Mouse (Mus musculus) forebrain, embryonic 11.5 days (tissue): Measurements from ENCODE around the gene Rubcnl. TPM values are rescaled to one million over a fixed set of nuclear protein-coding genes. Genes with fewer than 3 reads are reported as not detected.

Source experiments
- ATAC-seq: fragments of 200-750 bp; cut with Nextera tagmentation; replicated peaks from 2 replicates; pipeline ENCODE4 v1.8.0; 2017; ENCODE audit warnings: moderate TSS enrichment; ENCODE audit not compliant: low FRiP score
- DNase-seq: peaks from one replicate; pipeline ENCODE4 v3.0.0-alpha.2; 2017; ENCODE audit warnings: low spot score
- H3K27ac ChIP-seq: fragments of 300-500 bp; sonication (generic); 2 replicates; pipeline ENCODE4 v1.5.1; 2014; ENCODE audit warnings: low read depth, low read length
- H3K27me3 ChIP-seq: fragments of 300-500 bp; sonication (generic); 2 replicates; pipeline ENCODE4 v1.6.1; 2014; ENCODE audit warnings: mild to moderate bottlenecking, low read length, mixed read lengths; ENCODE audit not compliant: control insufficient read depth, insufficient read depth
- H3K36me3 ChIP-seq: fragments of 300-500 bp; sonication (generic); 2 replicates; pipeline ENCODE4 v1.6.1; 2014; ENCODE audit warnings: mild to moderate bottlenecking, low read length, moderate library complexity, mixed read lengths; ENCODE audit not compliant: control insufficient read depth, insufficient read depth
- H3K4me1 ChIP-seq: fragments of 300-500 bp; sonication (generic); replicated peaks from 2 replicates; pipeline ENCODE4 v1.6.1; 2014; ENCODE audit warnings: low read length, mixed read lengths; ENCODE audit not compliant: control insufficient read depth, insufficient read depth
- H3K4me2 ChIP-seq: fragments of 300-500 bp; sonication (generic); 2 replicates; pipeline ENCODE4 v1.6.1; 2014; ENCODE audit warnings: low read depth, mild to moderate bottlenecking, low read length, moderate library complexity, mixed read lengths; ENCODE audit not compliant: severe bottlenecking
- H3K4me3 ChIP-seq: fragments of 300-500 bp; sonication (generic); 2 replicates; pipeline ENCODE4 v1.5.1; 2014; ENCODE audit warnings: low read depth, low read length
- H3K9ac ChIP-seq: fragments of 300-500 bp; sonication (generic); 2 replicates; pipeline ENCODE4 v1.6.1; 2014; ENCODE audit warnings: low read length
- H3K9me3 ChIP-seq: fragments of 300-500 bp; sonication (generic); 2 replicates; pipeline ENCODE4 v1.6.1; 2016; ENCODE audit warnings: low read length, mixed read lengths; ENCODE audit not compliant: control insufficient read depth
- WGBS: fragments of 180-500 bp; shearing (Covaris S2); extraction: QIAGEN DNeasy Blood & Tissue Kit; methylation state at CpG from one replicate; pipeline ENCODE4 v1.1.7; 2014; 5-methylcytosine and 5-hydroxymethylcytosine counted together
- polyA plus RNA-seq: library from polyadenylated mRNA; unstranded; fragments of >200 nt; fragmentation: Nextera tagmentation; extraction: Ambion mirVana; gene quantifications from 2 replicates; pipeline ENCODE4 v1.2.1, GENCODE M21; 2014

Gene Rubcnl
- polyA plus RNA-seq, 1 experiment from 2014 or later = 0.32 TPM

GRCm38 (mm10) chr14:75022522-75022921 is 6.7 kb downstream of the Rubcnl start:
- H3K9ac ChIP-seq = no peak overlapping the region

GRCm38 (mm10) chr14:75024793-75025710 is 9.2 kb downstream of the Rubcnl start:
- H3K9me3 ChIP-seq = no peaks in the 10 kb centered on the region
- no peaks in the 10 kb centered on the region for H3K36me3 ChIP-seq
- no peaks in the 10 kb centered on the region for H3K4me1 ChIP-seq
- no peak overlapping the region for H3K9ac ChIP-seq
- ATAC-seq (no peak), DNase-seq (no peak)
- H3K27ac ChIP-seq = no peak overlapping the region
- WGBS = 87% methylated on average over 8 of the region's 8 CpGs
- H3K27me3 ChIP-seq = no peaks in the 10 kb centered on the region
- no peak overlapping the region for H3K4me3 ChIP-seq
- H3K4me2 ChIP-seq = no peak overlapping the region

More at GRCm38 (mm10) chr14:75022522-75022921, 6.7 kb downstream of the Rubcnl start:
- no peak for DNase-seq
- ATAC-seq = no peak
- Histone ChIP-seq H3K4me3 (no peak overlapping the region), H3K4me2 (no peak overlapping the region), H3K4me1 (no peaks in the 10 kb centered on the region), H3K27me3 (no peaks in the 10 kb centered on the region), H3K9me3 (no peaks in the 10 kb centered on the region), H3K36me3 (no peaks in the 10 kb centered on the region), H3K27ac (no peak overlapping the region)
- 90% methylated on average over 9 of the region's 9 CpGs for WGBS

- no peaks in the 10 kb centered on the region for H3K27me3 ChIP-seq
- H3K9me3 ChIP-seq = no peaks in the 10 kb centered on the region
- no peak overlapping the region for H3K9ac ChIP-seq
- H3K4me1 ChIP-seq = no peaks in the 10 kb centered on the region
- 82% methylated on average over 7 of the region's 7 CpGs for WGBS
- no peak overlapping the region for H3K4me3 ChIP-seq
- no peak for DNase-seq
- H3K36me3 ChIP-seq = no peaks in the 10 kb centered on the region
- no peak overlapping the region for H3K27ac ChIP-seq
- ATAC-seq = no peak
- no peak overlapping the region for H3K4me2 ChIP-seq
Measured at GRCm38 (mm10) chr14:75030764-75031163, 14.9 kb downstream of the Rubcnl start.

GRCm38 (mm10) chr14:75031999-75032575 is 16.3 kb downstream of the Rubcnl start:
- DNase-seq (no peak), ATAC-seq (no peak)
- H3K4me2 ChIP-seq = no peak overlapping the region
- no peaks in the 10 kb centered on the region for H3K27me3 ChIP-seq
- 87% methylated on average over 9 of the region's 9 CpGs for WGBS
- no peak overlapping the region for H3K9ac ChIP-seq
- H3K27ac ChIP-seq = no peak overlapping the region
- no peaks in the 10 kb centered on the region for H3K9me3 ChIP-seq
- H3K36me3 ChIP-seq = no peaks in the 10 kb centered on the region
- no peaks in the 10 kb centered on the region for H3K4me1 ChIP-seq
- no peak overlapping the region for H3K4me3 ChIP-seq

GRCm38 (mm10) chr14:75032742-75033141 is 16.9 kb downstream of the Rubcnl start:
- DNase-seq (no peak), ATAC-seq (no peak)
- Histone ChIP-seq H3K9me3 (no peaks in the 10 kb centered on the region), H3K27me3 (no peaks in the 10 kb centered on the region), H3K4me1 (no peaks in the 10 kb centered on the region), H3K27ac (no peak overlapping the region), H3K4me2 (no peak overlapping the region), H3K36me3 (no peaks in the 10 kb centered on the region), H3K4me3 (no peak overlapping the region), H3K9ac (no peak overlapping the region)
- 78% methylated on average over 4 of the region's 4 CpGs for WGBS

- ATAC-seq (no peak), DNase-seq (no peak)
- 83% methylated on average over 3 of the region's 3 CpGs for WGBS
- no peaks in the 10 kb centered on the region for H3K36me3 ChIP-seq
- H3K4me2 ChIP-seq = no peak overlapping the region
- H3K4me3 ChIP-seq = no peak overlapping the region
- H3K4me1 ChIP-seq = no peaks in the 10 kb centered on the region
- no peak overlapping the region for H3K27ac ChIP-seq
- no peaks in the 10 kb centered on the region for H3K27me3 ChIP-seq
- no peaks in the 10 kb centered on the region for H3K9me3 ChIP-seq
- H3K9ac ChIP-seq = no peak overlapping the region
Measured at GRCm38 (mm10) chr14:75034240-75034639, 18.4 kb downstream of the Rubcnl start.

GRCm38 (mm10) chr14:75035431-75035830 is 19.6 kb downstream of the Rubcnl start:
- Histone ChIP-seq H3K27me3 (no peaks in the 10 kb centered on the region), H3K4me1 (no peaks in the 10 kb centered on the region), H3K9ac (no peak overlapping the region), H3K36me3 (no peaks in the 10 kb centered on the region), H3K9me3 (no peaks in the 10 kb centered on the region), H3K27ac (no peak overlapping the region), H3K4me3 (no peak overlapping the region), H3K4me2 (no peak overlapping the region)
- DNase-seq = no peak
- 50% methylated on average over 11 of the region's 11 CpGs for WGBS
- no peak for ATAC-seq

- Histone ChIP-seq H3K36me3 (no peaks in the 10 kb centered on the region), H3K9me3 (no peaks in the 10 kb centered on the region), H3K4me2 (no peak overlapping the region), H3K4me1 (no peaks in the 10 kb centered on the region), H3K27ac (no peak overlapping the region), H3K27me3 (no peaks in the 10 kb centered on the region), H3K9ac (no peak overlapping the region), H3K4me3 (no peak overlapping the region)
- WGBS = 78% methylated on average over 7 of the region's 7 CpGs
- ATAC-seq (no peak), DNase-seq (no peak)
Measured at GRCm38 (mm10) chr14:75045184-75045583, 29.4 kb downstream of the Rubcnl start.
